Mouse (Mus musculus): ENCODE measurements around the gene Asnsd1. TPM values are rescaled to one million over a fixed set of nuclear protein-coding genes. Genes with fewer than 3 reads are reported as not detected.
"Not testable (repeated sequence)": the region's sequence is repeated elsewhere in the genome, so short reads cannot be mapped to it uniquely, and the experiment has no call there.

Asnsd1 gene
- polyA plus RNA-seq, 1 experiment: 95.0 TPM

DNA sequence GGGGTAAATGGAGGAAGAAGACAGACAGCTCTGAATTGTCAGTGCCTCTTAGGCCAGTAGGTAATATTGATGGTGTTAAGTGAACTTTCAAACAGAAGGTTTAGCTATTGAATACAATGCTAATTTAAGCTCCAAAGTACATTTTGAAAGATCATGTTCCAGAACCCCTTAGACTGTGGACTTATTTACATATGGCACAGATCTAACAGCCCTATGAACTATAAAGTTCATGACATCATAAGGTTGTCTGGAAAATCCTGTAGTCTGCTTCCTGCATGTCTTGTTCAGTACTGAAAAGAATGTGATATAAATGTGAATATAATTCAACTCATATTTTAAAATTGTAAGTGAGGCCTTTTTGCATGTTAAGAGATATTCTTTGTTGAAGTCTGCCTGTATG lies 6.4 kb upstream of the Asnsd1 start:
- Histone ChIP-seq H3K4me1 (ENCODE audit: control insufficient read depth, insufficient read depth, low read length) (no peaks in the 10 kb centered on the region), H3K36me3 (ENCODE audit: control insufficient read depth, insufficient read depth, low read length, poor library complexity, severe bottlenecking) (no peaks in the 10 kb centered on the region), H3K9me3 (replicated peaks; ENCODE audit: control insufficient read depth, insufficient read depth, low read length, poor library complexity, severe bottlenecking) (no peaks in the 10 kb centered on the region), H3K27ac (ENCODE audit: insufficient read depth, low read length) (no peak overlapping the region), H3K9ac (ENCODE audit: low read depth, poor library complexity, severe bottlenecking) (no peak overlapping the region), H3K4me3 (ENCODE audit: low read depth, low read length) (no peak overlapping the region), H3K27me3 (ENCODE audit: control insufficient read depth, insufficient read depth, low read length, poor library complexity, severe bottlenecking) (no peaks in the 10 kb centered on the region)
- TF ChIP-seq EP300 (IDR thresholded peaks at IDR 0.05; ENCODE audit: insufficient read depth, low read depth, low read length): no peak
- TF ChIP-seq CTCF (IDR thresholded peaks at IDR 0.05; ENCODE audit: low read depth, low read length): no peak
- no peak for TF ChIP-seq POLR2A (IDR thresholded peaks at IDR 0.05; ENCODE audit: insufficient read depth, low read length)

DNA sequence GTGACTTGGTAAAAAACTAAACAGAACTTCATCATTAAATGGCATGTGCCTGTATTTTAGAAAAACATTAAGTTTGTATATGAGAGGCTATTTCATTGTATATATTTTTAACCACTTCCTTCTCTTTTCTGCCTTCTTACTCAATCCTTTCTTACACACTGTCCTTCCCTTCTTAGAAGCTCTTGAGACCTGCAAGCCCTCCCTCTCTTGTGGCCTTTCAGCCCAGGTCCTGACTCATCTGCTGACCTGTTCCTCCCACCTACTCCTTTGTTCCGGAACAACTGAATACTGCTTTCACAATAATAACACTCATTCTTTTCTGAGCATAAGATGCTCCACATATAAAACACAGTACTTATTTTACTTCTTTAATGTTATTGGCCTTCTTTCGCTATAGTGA lies 11.5 kb downstream of the Asnsd1 start:
- Histone ChIP-seq H3K27me3 (ENCODE audit: control insufficient read depth, insufficient read depth, low read length, poor library complexity, severe bottlenecking) (no peaks in the 10 kb centered on the region), H3K9me3 (replicated peaks; ENCODE audit: control insufficient read depth, insufficient read depth, low read length, poor library complexity, severe bottlenecking) (no peaks in the 10 kb centered on the region), H3K9ac (ENCODE audit: low read depth, poor library complexity, severe bottlenecking) (no peak overlapping the region), H3K36me3 (ENCODE audit: control insufficient read depth, insufficient read depth, low read length, poor library complexity, severe bottlenecking) (peaks cover 6% of the 10 kb centered on the region), H3K4me1 (ENCODE audit: control insufficient read depth, insufficient read depth, low read length) (no peaks in the 10 kb centered on the region), H3K4me3 (ENCODE audit: low read depth, low read length) (no peak overlapping the region), H3K27ac (ENCODE audit: insufficient read depth, low read length) (no peak overlapping the region)
- TF ChIP-seq POLR2A (IDR thresholded peaks at IDR 0.05; ENCODE audit: insufficient read depth, low read length) (no peak), CTCF (IDR thresholded peaks at IDR 0.05; ENCODE audit: low read depth, low read length) (no peak), EP300 (IDR thresholded peaks at IDR 0.05; ENCODE audit: insufficient read depth, low read depth, low read length) (no peak)

GRCm38 (mm10) chr1:53337403-53337802 lies 15.1 kb downstream of the Asnsd1 start:
- not testable (repeated sequence) for H3K9ac ChIP-seq (ENCODE audit: low read depth, poor library complexity, severe bottlenecking); H3K36me3 ChIP-seq (ENCODE audit: control insufficient read depth, insufficient read depth, low read length, poor library complexity, severe bottlenecking); H3K27ac ChIP-seq (ENCODE audit: insufficient read depth, low read length); H3K4me1 ChIP-seq (ENCODE audit: control insufficient read depth, insufficient read depth, low read length); H3K27me3 ChIP-seq (ENCODE audit: control insufficient read depth, insufficient read depth, low read length, poor library complexity, severe bottlenecking); H3K4me3 ChIP-seq (ENCODE audit: low read depth, low read length); H3K9me3 ChIP-seq (replicated peaks; ENCODE audit: control insufficient read depth, insufficient read depth, low read length, poor library complexity, severe bottlenecking)

GRCm38 (mm10) chr1:53335465-53335864 lies 17.1 kb downstream of the Asnsd1 start:
- no peaks in the 10 kb centered on the region for H3K27me3 ChIP-seq (ENCODE audit: control insufficient read depth, insufficient read depth, low read length, poor library complexity, severe bottlenecking)
- no peaks in the 10 kb centered on the region for H3K4me1 ChIP-seq (ENCODE audit: control insufficient read depth, insufficient read depth, low read length)
- H3K36me3 ChIP-seq (ENCODE audit: control insufficient read depth, insufficient read depth, low read length, poor library complexity, severe bottlenecking): no peaks in the 10 kb centered on the region
- H3K27ac ChIP-seq (ENCODE audit: insufficient read depth, low read length): no peak overlapping the region
- H3K9ac ChIP-seq (ENCODE audit: low read depth, poor library complexity, severe bottlenecking): no peak overlapping the region
- TF ChIP-seq EP300 (IDR thresholded peaks at IDR 0.05; ENCODE audit: insufficient read depth, low read depth, low read length) (no peak), POLR2A (IDR thresholded peaks at IDR 0.05; ENCODE audit: insufficient read depth, low read length) (no peak), CTCF (IDR thresholded peaks at IDR 0.05; ENCODE audit: low read depth, low read length) (no peak)
- H3K9me3 ChIP-seq (replicated peaks; ENCODE audit: control insufficient read depth, insufficient read depth, low read length, poor library complexity, severe bottlenecking): peaks cover 5% of the 10 kb centered on the region; the same call in 1 of the 2 replicates
- H3K4me3 ChIP-seq (ENCODE audit: low read depth, low read length): no peak overlapping the region

GRCm38 (mm10) chr1:53333527-53333926 lies 19.0 kb downstream of the Asnsd1 start:
- not testable (repeated sequence) for H3K9ac ChIP-seq (ENCODE audit: low read depth, poor library complexity, severe bottlenecking); H3K9me3 ChIP-seq (replicated peaks; ENCODE audit: control insufficient read depth, insufficient read depth, low read length, poor library complexity, severe bottlenecking); H3K4me3 ChIP-seq (ENCODE audit: low read depth, low read length); H3K4me1 ChIP-seq (ENCODE audit: control insufficient read depth, insufficient read depth, low read length); H3K27me3 ChIP-seq (ENCODE audit: control insufficient read depth, insufficient read depth, low read length, poor library complexity, severe bottlenecking); H3K27ac ChIP-seq (ENCODE audit: insufficient read depth, low read length); H3K36me3 ChIP-seq (ENCODE audit: control insufficient read depth, insufficient read depth, low read length, poor library complexity, severe bottlenecking)

- H3K9me3 ChIP-seq (replicated peaks; ENCODE audit: control insufficient read depth, insufficient read depth, low read length, poor library complexity, severe bottlenecking): no peaks in the 10 kb centered on the region
- H3K4me1 ChIP-seq (ENCODE audit: control insufficient read depth, insufficient read depth, low read length): no peaks in the 10 kb centered on the region
- no peaks in the 10 kb centered on the region for H3K27me3 ChIP-seq (ENCODE audit: control insufficient read depth, insufficient read depth, low read length, poor library complexity, severe bottlenecking)
- no peak overlapping the region for H3K9ac ChIP-seq (ENCODE audit: low read depth, poor library complexity, severe bottlenecking)
- H3K27ac ChIP-seq (ENCODE audit: insufficient read depth, low read length): no peak overlapping the region
- no peak for TF ChIP-seq EP300 (IDR thresholded peaks at IDR 0.05; ENCODE audit: insufficient read depth, low read depth, low read length)
- TF ChIP-seq CTCF (IDR thresholded peaks at IDR 0.05; ENCODE audit: low read depth, low read length): no peak
- no peak for TF ChIP-seq POLR2A (IDR thresholded peaks at IDR 0.05; ENCODE audit: insufficient read depth, low read length)
- H3K4me3 ChIP-seq (ENCODE audit: low read depth, low read length): no peak overlapping the region
- H3K36me3 ChIP-seq (ENCODE audit: control insufficient read depth, insufficient read depth, low read length, poor library complexity, severe bottlenecking): peaks cover 2% of the 10 kb centered on the region
Measured at GRCm38 (mm10) chr1:53324827-53325494, 27.6 kb downstream of the Asnsd1 start.
